In the genomic region with DNA sequence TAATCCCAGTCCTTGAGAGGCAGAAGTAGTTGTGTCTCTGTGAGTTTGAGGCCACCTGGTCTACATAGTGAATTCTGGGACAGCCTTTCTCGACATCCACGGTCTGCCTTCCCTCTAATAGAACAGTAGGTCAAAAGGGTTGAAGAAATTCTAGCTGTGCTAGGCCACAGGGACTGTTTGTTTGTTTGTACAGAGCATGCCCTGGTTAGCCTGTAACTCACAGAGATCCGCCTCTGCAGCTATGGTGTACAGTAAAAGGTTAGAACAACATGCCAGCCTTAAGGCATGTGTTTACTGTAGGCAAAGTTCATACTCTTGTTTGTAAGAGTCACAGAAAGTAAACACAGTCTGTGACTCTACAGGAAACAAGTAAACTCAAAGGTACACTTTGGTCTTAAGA, we compare ENCODE assay signal across 19 mouse cellular contexts. TPM values are rescaled to one million over a fixed set of nuclear protein-coding genes. Genes with fewer than 3 reads are reported as not detected.
DNase-seq lines count a peak whose midpoint lies in the region; ATAC-seq and TF ChIP-seq lines count a peak whose summit lies in the region.
"Had no signal": no experiment of that assay in that cellular context is flagged by ENCODE, and none has a peak within 500 bp of the region (broad histone marks: within the 10 kb centered on the region; RNA-seq: fewer than 3 reads in every experiment).

No protein-coding gene starts in this region.

- no peak for ATAC-seq in kidney, embryonic 14.5 days (ENCODE audit: low FRiP score, low TSS enrichment)
- ATAC-seq in liver, embryonic 13.5 days (ENCODE audit: low read depth): peak; percentile 65
- ATAC-seq in liver, postnatal 0 days: peak; percentile 74
- ATAC-seq: forebrain, embryonic 15.5 days had no signal

- DNase-seq in kidney, adult 2 months: peak; percentile 77
- DNase-seq in kidney, postnatal 36 days: peak; percentile 38 to 77
- no peak for DNase-seq in kidney, postnatal 25 days
- DNase-seq in liver, embryonic 13.5 days: no peak
- DNase-seq in liver, postnatal 0 days: no peak
- DNase-seq in adrenal gland, adult 8-10 months: no peak
- no peak for DNase-seq in lung, postnatal 4 days
- DNase-seq: adrenal gland, adult 2 months; cerebellum, adult 11 months; cerebellum, adult 9-10 months; cerebellum, postnatal 25 days; gastrocnemius, postnatal 36 days; heart, adult 11 months; heart, postnatal 4 days had no signal

- H3K27ac ChIP-seq in kidney, adult 2 months (ENCODE audit: insufficient read depth, low read depth, low read length): peak overlapping the region; percentile 81
- no peak overlapping the region for H3K27ac ChIP-seq in kidney, embryonic 14.5 days (ENCODE audit: low read depth, low read length)
- no peak overlapping the region for H3K27ac ChIP-seq in liver, embryonic 13.5 days
- H3K27ac ChIP-seq in liver, postnatal 0 days (ENCODE audit: low read depth): peak overlapping the region; percentile 59
- H3K27ac ChIP-seq: embryonic facial prominence, embryonic 12.5 days; forebrain, embryonic 15.5 days; heart, embryonic 13.5 days; hindbrain, embryonic 12.5 days had no signal

- no peaks in the 10 kb centered on the region for H3K9me3 ChIP-seq in kidney, embryonic 14.5 days (ENCODE audit: control insufficient read depth, low read length)
- no peaks in the 10 kb centered on the region for H3K9me3 ChIP-seq in liver, embryonic 13.5 days (replicated peaks)
- H3K9me3 ChIP-seq in liver, postnatal 0 days (ENCODE audit: low read length): no peaks in the 10 kb centered on the region
- H3K9me3 ChIP-seq: embryonic facial prominence, embryonic 12.5 days; forebrain, embryonic 15.5 days; heart, embryonic 13.5 days; hindbrain, embryonic 12.5 days had no signal

- no peak overlapping the region for H3K9ac ChIP-seq in kidney, embryonic 14.5 days (ENCODE audit: low read depth, low read length)
- no peak overlapping the region for H3K9ac ChIP-seq in liver, embryonic 13.5 days
- no peak overlapping the region for H3K9ac ChIP-seq in liver, postnatal 0 days (replicated peaks)
- H3K9ac ChIP-seq: embryonic facial prominence, embryonic 12.5 days; forebrain, embryonic 15.5 days; heart, embryonic 13.5 days; hindbrain, embryonic 12.5 days had no signal

- H3K4me2 ChIP-seq in kidney, embryonic 14.5 days (replicated peaks; ENCODE audit: low read depth, low read length): no peak overlapping the region
- H3K4me2 ChIP-seq in liver, embryonic 13.5 days: no peak overlapping the region
- no peak overlapping the region for H3K4me2 ChIP-seq in liver, postnatal 0 days (ENCODE audit: low read depth, low read length)
- H3K4me2 ChIP-seq: embryonic facial prominence, embryonic 12.5 days; forebrain, embryonic 15.5 days; heart, embryonic 13.5 days; hindbrain, embryonic 12.5 days had no signal

- no peaks in the 10 kb centered on the region for H3K36me3 ChIP-seq in kidney, adult 2 months (ENCODE audit: control insufficient read depth, insufficient read depth, low read length)
- peaks cover 6% of the 10 kb centered on the region; the same call in 1 of the 2 replicates for H3K36me3 ChIP-seq in kidney, embryonic 14.5 days (ENCODE audit: control insufficient read depth, insufficient read depth, low read length)
- no peaks in the 10 kb centered on the region for H3K36me3 ChIP-seq in liver, embryonic 13.5 days
- no peaks in the 10 kb centered on the region for H3K36me3 ChIP-seq in liver, postnatal 0 days (replicated peaks; ENCODE audit: insufficient read depth, low read length)
- H3K36me3 ChIP-seq: forebrain, embryonic 15.5 days had no signal

- TF ChIP-seq EP300 in liver, postnatal 0 days (IDR thresholded peaks at IDR 0.05; ENCODE audit: low read depth): no peak

- no peak for TF ChIP-seq POLR2A in kidney, adult 2 months (IDR thresholded peaks at IDR 0.05; ENCODE audit: low read depth, low read length)

- TF ChIP-seq CTCF in kidney, adult 2 months (conservative IDR thresholded peaks at IDR 0.05; ENCODE audit: insufficient read depth, insufficient read length, low read depth, low read length): no peak
- TF ChIP-seq CTCF in liver, postnatal 0 days (IDR thresholded peaks at IDR 0.05; ENCODE audit: low read depth): no peak

- WGBS in kidney, adult 2 months: 21% methylated on average over 3 of the region's 3 CpGs
- 61% methylated on average over 3 of the region's 3 CpGs for WGBS in kidney, embryonic 14.5 days
- WGBS in liver, embryonic 13.5 days (ENCODE audit: insufficient replicate concordance): 66% methylated on average over 3 of the region's 3 CpGs
- 64% methylated on average over 3 of the region's 3 CpGs for WGBS in liver, postnatal 0 days (ENCODE audit: insufficient replicate concordance)

- peaks cover 22% of the 10 kb centered on the region for H3K4me1 ChIP-seq in kidney, adult 2 months (ENCODE audit: control insufficient read depth, insufficient read depth, low read length)
- H3K4me1 ChIP-seq in kidney, embryonic 14.5 days (ENCODE audit: control insufficient read depth, insufficient read depth, low read length): no peaks in the 10 kb centered on the region
- H3K4me1 ChIP-seq in liver, embryonic 13.5 days (replicated peaks): peaks cover 24% of the 10 kb centered on the region
- peaks cover 27% of the 10 kb centered on the region for H3K4me1 ChIP-seq in liver, postnatal 0 days (ENCODE audit: insufficient read depth)
- H3K4me1 ChIP-seq: embryonic facial prominence, embryonic 12.5 days; forebrain, embryonic 15.5 days; hindbrain, embryonic 12.5 days had no signal

- H3K4me3 ChIP-seq in kidney, adult 2 months (ENCODE audit: insufficient read depth, low read depth, low read length): no peak overlapping the region
- no peak overlapping the region for H3K4me3 ChIP-seq in kidney, embryonic 14.5 days (ENCODE audit: low read length)
- H3K4me3 ChIP-seq in liver, embryonic 13.5 days (replicated peaks): no peak overlapping the region
- no peak overlapping the region for H3K4me3 ChIP-seq in liver, postnatal 0 days (ENCODE audit: low read depth, low read length)
- H3K4me3 ChIP-seq: embryonic facial prominence, embryonic 12.5 days; forebrain, embryonic 15.5 days; heart, embryonic 13.5 days; hindbrain, embryonic 12.5 days had no signal

- no peaks in the 10 kb centered on the region for H3K27me3 ChIP-seq in kidney, adult 2 months (replicated peaks; ENCODE audit: control insufficient read depth, insufficient read depth, low read length)
- H3K27me3 ChIP-seq in kidney, embryonic 14.5 days (ENCODE audit: control insufficient read depth, insufficient read depth, low read length): no peaks in the 10 kb centered on the region
- H3K27me3 ChIP-seq in liver, embryonic 13.5 days: no peaks in the 10 kb centered on the region
- no peaks in the 10 kb centered on the region for H3K27me3 ChIP-seq in liver, postnatal 0 days (ENCODE audit: insufficient read depth, low read length)
- H3K27me3 ChIP-seq: embryonic facial prominence, embryonic 12.5 days; forebrain, embryonic 15.5 days; heart, embryonic 13.5 days; hindbrain, embryonic 12.5 days had no signal

RNA-seq across cellular contexts. Expression of gene Mrnip, which starts 10.5 kb away (rescaled TPM):
- polyA plus RNA-seq in kidney, adult 2 months (2012; rRNA removed): 21.0 and 21.1 TPM in 2 replicates
- polyA plus RNA-seq in kidney, embryonic 14.5 days (2014; fragmentation: Nextera tagmentation; extraction: Ambion mirVana): 21.8 and 22.0 TPM in 2 replicates
- 8.1 and 8.5 TPM in 2 replicates for polyA plus RNA-seq in liver, embryonic 13.5 days (2015; fragmentation: Nextera tagmentation; extraction: Ambion mirVana)
- 5.0 and 5.1 TPM in 2 replicates for polyA plus RNA-seq in liver, postnatal 0 days (2015; fragmentation: Nextera tagmentation; extraction: Ambion mirVana)
- 10 to 100 TPM in 3 of 4 experiments, 1 to 10 TPM in 1; 9.1 to 17.0 (median 14.6) TPM for total RNA-seq in adrenal gland, adult 8-10 months (2022)

RNA-seq across cellular contexts. Expression of gene Sqstm1, which starts 25.8 kb away (rescaled TPM):
- 337 and 344 TPM in 2 replicates for polyA plus RNA-seq in kidney, adult 2 months (2012; rRNA removed)
- 128 and 197 TPM in 2 replicates for polyA plus RNA-seq in kidney, embryonic 14.5 days (2014; fragmentation: Nextera tagmentation; extraction: Ambion mirVana)
- 132 and 133 TPM in 2 replicates for polyA plus RNA-seq in liver, embryonic 13.5 days (2015; fragmentation: Nextera tagmentation; extraction: Ambion mirVana)
- polyA plus RNA-seq in liver, postnatal 0 days (2015; fragmentation: Nextera tagmentation; extraction: Ambion mirVana): 154 and 172 TPM in 2 replicates
- total RNA-seq in adrenal gland, adult 8-10 months (2022): 1,000 to 10,000 TPM in 1 of 4 experiments, 100 to 1,000 TPM in 3; 798 to 1,098 (median 876) TPM

RNA-seq across cellular contexts. Expression of gene Mgat4b, which starts 25.9 kb away (rescaled TPM):
- polyA plus RNA-seq in kidney, adult 2 months (2012; rRNA removed): 85.4 and 105 TPM in 2 replicates
- 37.0 and 39.2 TPM in 2 replicates for polyA plus RNA-seq in kidney, embryonic 14.5 days (2014; fragmentation: Nextera tagmentation; extraction: Ambion mirVana)
- 11.4 and 12.1 TPM in 2 replicates for polyA plus RNA-seq in liver, embryonic 13.5 days (2015; fragmentation: Nextera tagmentation; extraction: Ambion mirVana)
- polyA plus RNA-seq in liver, postnatal 0 days (2015; fragmentation: Nextera tagmentation; extraction: Ambion mirVana): 17.2 and 18.6 TPM in 2 replicates
- total RNA-seq in adrenal gland, adult 8-10 months (2022): 100 to 1,000 TPM; 130 to 232 (median 157) TPM

RNA-seq across cellular contexts. Expression of gene Tbc1d9b, which starts 53.6 kb away (rescaled TPM):
- polyA plus RNA-seq in kidney, adult 2 months (2012; rRNA removed): 52.2 and 60.9 TPM in 2 replicates
- polyA plus RNA-seq in kidney, embryonic 14.5 days (2014; fragmentation: Nextera tagmentation; extraction: Ambion mirVana): 22.8 and 36.8 TPM in 2 replicates
- polyA plus RNA-seq in liver, embryonic 13.5 days (2015; fragmentation: Nextera tagmentation; extraction: Ambion mirVana): 10.9 and 13.7 TPM in 2 replicates
- 8.9 and 9.1 TPM in 2 replicates for polyA plus RNA-seq in liver, postnatal 0 days (2015; fragmentation: Nextera tagmentation; extraction: Ambion mirVana)
- total RNA-seq in adrenal gland, adult 8-10 months (2022): 100 to 1,000 TPM; 154 to 260 (median 207) TPM

RNA-seq across cellular contexts. Expression of gene Ltc4s, which starts 53.6 kb away (rescaled TPM):
- 33.8 and 46.3 TPM in 2 replicates for polyA plus RNA-seq in kidney, adult 2 months (2012; rRNA removed)
- 1.6 and 1.9 TPM in 2 replicates for polyA plus RNA-seq in kidney, embryonic 14.5 days (2014; fragmentation: Nextera tagmentation; extraction: Ambion mirVana)
- 0.49 and 0.99 TPM in 2 replicates for polyA plus RNA-seq in liver, embryonic 13.5 days (2015; fragmentation: Nextera tagmentation; extraction: Ambion mirVana)
- polyA plus RNA-seq in liver, postnatal 0 days (2015; fragmentation: Nextera tagmentation; extraction: Ambion mirVana): 0.68 and 0.89 TPM in 2 replicates
- 10 to 100 TPM in 3 of 4 experiments, 1 to 10 TPM in 1; 8.3 to 28.7 (median 11.8) TPM for total RNA-seq in adrenal gland, adult 8-10 months (2022)

Comparison
In these comparisons a context has a peak if more than half of its experiments do, and no peak if none do; other contexts are left out.
1. DNase-seq: peak in kidney, adult 2 months (single experiment) and kidney, postnatal 36 days (2 of 2); none in kidney, postnatal 25 days (0 of 2), liver, embryonic 13.5 days (single experiment), liver, postnatal 0 days (single experiment), adrenal gland, adult 8-10 months (single experiment) and lung, postnatal 4 days (0 of 2).
2. H3K27ac ChIP-seq: peak in kidney, adult 2 months (single experiment) and liver, postnatal 0 days (single experiment); none in kidney, embryonic 14.5 days (single experiment) and liver, embryonic 13.5 days (single experiment).